Mouse (Mus musculus) liver, embryonic 14.5 days (tissue): ENCODE measurements around the gene Adam22.

Source experiments
- CTCF ChIP-seq: IDR thresholded peaks from 2 replicates; pipeline ENCODE4 v1.5.1; 2016; ENCODE audit warnings: antibody characterized with exemption, low read depth, control low read depth
- EP300 ChIP-seq: IDR thresholded peaks from 2 replicates; pipeline ENCODE4 v1.6.1; 2016; ENCODE audit warnings: antibody characterized with exemption, low read depth

GRCm38 (mm10) chr5:8244696-8245095 is 123.3 kb downstream of the Adam22 start:
- TF ChIP-seq CTCF (no peak), EP300 (no peak)
